Mouse (Mus musculus) hindbrain, embryonic 13.5 days (tissue): ENCODE measurements around the gene Slc39a1. TPM values are rescaled to one million over a fixed set of nuclear protein-coding genes. Genes with fewer than 3 reads are reported as not detected.
"Not testable (repeated sequence)": the region's sequence is repeated elsewhere in the genome, so short reads cannot be mapped to it uniquely, and the experiment has no call there.

Source experiments
- ATAC-seq: fragments of 200-750 bp; cut with Nextera tagmentation; 2 replicates; pipeline ENCODE4 v1.8.0; 2017; ENCODE audit warnings: moderate TSS enrichment; ENCODE audit not compliant: low FRiP score
- H3K27ac ChIP-seq: fragments of 300-500 bp; sonication (generic); 2 replicates; pipeline ENCODE4 v1.5.1; 2015; ENCODE audit warnings: inconsistent platforms, mild to moderate bottlenecking, moderate library complexity
- H3K27me3 ChIP-seq: fragments of 300-500 bp; sonication (generic); 2 replicates; pipeline ENCODE4 v1.6.1; 2015; ENCODE audit warnings: mild to moderate bottlenecking, inconsistent platforms
- H3K36me3 ChIP-seq: fragments of 300-500 bp; sonication (generic); 2 replicates; pipeline ENCODE4 v1.6.1; 2015; ENCODE audit warnings: mild to moderate bottlenecking, inconsistent platforms
- H3K4me1 ChIP-seq: fragments of 300-500 bp; sonication (generic); replicated peaks from 2 replicates; pipeline ENCODE4 v1.6.1; 2015; ENCODE audit warnings: inconsistent platforms
- H3K4me2 ChIP-seq: fragments of 300-500 bp; sonication (generic); 2 replicates; pipeline ENCODE4 v1.6.1; 2015; ENCODE audit warnings: inconsistent platforms, mild to moderate bottlenecking, moderate library complexity
- H3K4me3 ChIP-seq: fragments of 300-500 bp; sonication (generic); 2 replicates; pipeline ENCODE4 v1.5.1; 2015; ENCODE audit warnings: mild to moderate bottlenecking, inconsistent platforms
- H3K9ac ChIP-seq: fragments of 300-500 bp; sonication (generic); 2 replicates; pipeline ENCODE4 v1.6.1; 2015; ENCODE audit warnings: mild to moderate bottlenecking, inconsistent platforms
- H3K9me3 ChIP-seq: fragments of 300-500 bp; sonication (generic); 2 replicates; pipeline ENCODE4 v1.6.1; 2016; ENCODE audit warnings: inconsistent platforms
- WGBS: fragments of 180-500 bp; shearing (Covaris S2); methylation state at CpG from one replicate; pipeline ENCODE4 v1.1.7; 2015; 5-methylcytosine and 5-hydroxymethylcytosine counted together
- polyA plus RNA-seq: library from polyadenylated mRNA; unstranded; fragments of >200 nt; fragmentation: Nextera tagmentation; extraction: Ambion mirVana; gene quantifications from 2 replicates; pipeline ENCODE4 v1.2.1, GENCODE M21; 2015

Gene Slc39a1
- polyA plus RNA-seq, 1 experiment from 2014 or later: 54.9 TPM

DNA sequence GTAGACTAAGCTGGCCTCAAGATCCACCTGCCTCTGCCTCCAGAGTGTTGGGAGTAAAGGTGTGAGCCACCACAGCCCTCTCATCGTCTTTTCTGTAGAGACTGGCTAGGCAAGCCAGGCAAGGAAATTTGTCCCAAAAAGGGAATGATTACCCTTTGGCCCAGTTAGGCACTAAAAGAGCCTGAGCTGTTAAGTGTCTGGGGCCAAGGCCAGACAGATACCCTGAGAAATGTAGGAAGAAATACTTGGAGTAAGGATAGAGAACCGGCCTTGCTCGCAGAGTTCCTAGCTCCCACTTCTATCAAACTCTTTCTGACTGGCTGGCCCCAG is 377 bp upstream of the Slc39a1 start:
- no peaks in the 10 kb centered on the region for H3K27me3 ChIP-seq
- peaks cover 37% of the 10 kb centered on the region for H3K4me1 ChIP-seq
- peak overlapping the region; percentile 89 for H3K4me2 ChIP-seq
- peak overlapping the region; percentile 94 for H3K27ac ChIP-seq
- WGBS: 0% methylated on average over 3 of the region's 3 CpGs
- peak overlapping the region; percentile 83 for H3K9ac ChIP-seq
- ATAC-seq: no peak; the same call in none of the 2 replicates
- H3K36me3 ChIP-seq: peaks cover 14% of the 10 kb centered on the region
- H3K4me3 ChIP-seq: peak overlapping the region; percentile 65
- no peaks in the 10 kb centered on the region for H3K9me3 ChIP-seq

DNA sequence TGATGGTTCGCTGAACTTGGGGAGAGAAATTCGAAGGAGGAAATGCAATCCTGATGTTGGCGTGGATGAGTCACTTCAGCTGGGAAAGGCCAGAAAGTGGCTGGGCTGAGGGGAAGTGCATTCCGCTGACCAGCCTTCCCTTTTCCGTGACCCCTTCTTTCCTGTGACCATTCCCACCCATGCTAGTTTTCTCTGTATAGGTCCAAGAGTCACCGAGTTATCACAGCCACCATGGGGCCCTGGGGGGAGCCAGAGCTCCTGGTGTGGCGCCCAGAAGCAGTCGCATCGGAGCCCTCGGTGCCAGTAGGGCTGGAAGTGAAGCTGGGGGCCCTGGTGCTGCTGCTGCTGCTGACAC is 751 bp downstream of the Slc39a1 start:
- no peak for ATAC-seq
- no peaks in the 10 kb centered on the region for H3K9me3 ChIP-seq
- H3K9ac ChIP-seq: peak overlapping the region; percentile 83
- H3K27me3 ChIP-seq: no peaks in the 10 kb centered on the region
- peaks cover 31% of the 10 kb centered on the region for H3K4me1 ChIP-seq
- peak overlapping the region; percentile 65 for H3K4me3 ChIP-seq
- WGBS: 8% methylated on average over 10 of the region's 10 CpGs
- H3K4me2 ChIP-seq: peak overlapping the region; percentile 89
- H3K36me3 ChIP-seq: peaks cover 14% of the 10 kb centered on the region
- peak overlapping the region; percentile 94 for H3K27ac ChIP-seq

DNA sequence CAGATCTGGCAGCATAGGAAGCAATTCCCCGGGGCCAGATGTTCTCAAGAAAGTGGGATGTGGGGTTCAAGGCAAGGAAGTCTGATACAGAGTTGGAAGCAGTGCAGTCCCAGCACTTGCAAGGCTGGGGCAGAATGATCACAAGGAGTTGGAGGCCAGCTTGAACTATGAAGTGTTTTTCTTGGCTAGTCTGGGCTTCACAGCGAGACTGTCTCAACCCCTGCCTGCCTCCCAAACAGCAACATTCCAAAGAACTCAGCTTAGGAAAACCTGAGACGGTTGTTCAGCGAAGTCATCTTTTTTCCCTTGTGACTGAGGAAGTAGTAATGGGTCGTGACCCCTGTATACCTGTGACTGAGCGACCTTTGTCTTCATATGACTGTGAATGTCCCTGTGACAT is 2.8 kb downstream of the Slc39a1 start:
- ATAC-seq: no peak

GRCm38 (mm10) chr3:90251731-90252226 is 3.8 kb downstream of the Slc39a1 start:
- not testable (repeated sequence) for H3K4me2 ChIP-seq, H3K9me3 ChIP-seq, H3K9ac ChIP-seq, ATAC-seq, H3K27ac ChIP-seq, H3K27me3 ChIP-seq, H3K4me3 ChIP-seq
- Histone ChIP-seq H3K36me3 (peaks cover 15% of the 10 kb centered on the region), H3K4me1 (peaks cover 52% of the 10 kb centered on the region)
- 98% methylated on average over 9 of the region's 12 CpGs for WGBS

More for the DNA sequence above, 2.8 kb downstream of the Slc39a1 start:
- no peak overlapping the region for H3K9ac ChIP-seq
- WGBS: 89% methylated on average over 6 of the region's 6 CpGs
- peaks cover 14% of the 10 kb centered on the region for H3K36me3 ChIP-seq
- H3K9me3 ChIP-seq: no peaks in the 10 kb centered on the region
- H3K27me3 ChIP-seq: no peaks in the 10 kb centered on the region
- peaks cover 42% of the 10 kb centered on the region for H3K4me1 ChIP-seq
- no peak overlapping the region for H3K27ac ChIP-seq
- H3K4me2 ChIP-seq: no peak overlapping the region
- no peak overlapping the region for H3K4me3 ChIP-seq

- not testable (repeated sequence) for H3K4me2 ChIP-seq, H3K4me3 ChIP-seq, H3K9me3 ChIP-seq, H3K27ac ChIP-seq, ATAC-seq, H3K27me3 ChIP-seq, H3K9ac ChIP-seq
- Histone ChIP-seq H3K36me3 (peaks cover 24% of the 10 kb centered on the region), H3K4me1 (peaks cover 53% of the 10 kb centered on the region)
- 100% methylated on average over 2 of the region's 2 CpGs for WGBS
Measured at GRCm38 (mm10) chr3:90252659-90253058, 4.7 kb downstream of the Slc39a1 start.

- H3K9me3 ChIP-seq, H3K27me3 ChIP-seq, H3K27ac ChIP-seq, H3K9ac ChIP-seq: not testable (repeated sequence)
- H3K4me2 ChIP-seq: peak overlapping the region; percentile 78
- WGBS: 68% methylated on average over 1 of the region's 1 CpGs
- H3K4me1 ChIP-seq: peaks cover 52% of the 10 kb centered on the region
- peaks cover 29% of the 10 kb centered on the region for H3K36me3 ChIP-seq
- H3K4me3 ChIP-seq: peak overlapping the region; percentile 91; the same call in 1 of the 2 replicates
- ATAC-seq: peak; percentile 2; the same call in 1 of the 2 replicates
Measured at GRCm38 (mm10) chr3:90253174-90253573, 5.2 kb downstream of the Slc39a1 start.

- peak within 1 kb of the TSS; percentile 78 for H3K4me2 ChIP-seq
- H3K9ac ChIP-seq: peak within 1 kb of the TSS; percentile 96
- 2% methylated on average over 38 of the region's 40 CpGs for WGBS
- H3K9me3 ChIP-seq: no peaks in the 10 kb centered on the region
- no peaks in the 10 kb centered on the region for H3K27me3 ChIP-seq
- H3K27ac ChIP-seq: peak within 1 kb of the TSS; percentile 91
- peak; percentile 98 for ATAC-seq
- peak within 1 kb of the TSS; percentile 91 for H3K4me3 ChIP-seq
- H3K36me3 ChIP-seq: peaks cover 36% of the 10 kb centered on the region
- H3K4me1 ChIP-seq: peaks cover 46% of the 10 kb centered on the region
Measured at GRCm38 (mm10) chr3:90253653-90254418, 5.9 kb downstream of the Slc39a1 start, which contains the start of gene Crtc2. Gene Crtc2 (plus strand): TSS chr3:90254163.

- peak overlapping the region; percentile 91 for H3K4me3 ChIP-seq
Measured at GRCm38 (mm10) chr3:90254419-90255193, 6.6 kb downstream of the Slc39a1 start.

DNA sequence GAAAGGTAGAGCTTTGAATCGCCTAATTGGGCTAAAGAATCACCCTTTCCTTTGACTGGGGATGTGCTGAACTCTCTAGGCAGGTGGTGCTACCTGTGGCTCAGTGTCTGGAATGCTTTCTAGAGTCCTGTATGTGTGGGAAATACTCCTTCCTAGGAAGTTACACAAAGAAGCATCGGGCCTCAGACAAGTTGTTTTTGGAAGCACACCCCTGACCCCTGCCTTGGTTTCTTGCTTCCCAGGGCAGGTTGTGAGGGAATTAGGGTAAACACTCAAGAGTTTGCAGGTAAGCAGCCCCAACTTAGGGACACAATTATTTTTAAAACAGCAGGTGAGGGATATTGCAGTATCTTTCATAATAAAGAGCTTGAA is 7.2 kb downstream of the Slc39a1 start:
- Histone ChIP-seq H3K9ac (peak overlapping the region; percentile 96), H3K9me3 (no peaks in the 10 kb centered on the region), H3K27me3 (no peaks in the 10 kb centered on the region), H3K36me3 (peaks cover 49% of the 10 kb centered on the region), H3K4me2 (peak overlapping the region; percentile 78), H3K27ac (peak overlapping the region; percentile 91), H3K4me3 (peak overlapping the region; percentile 91), H3K4me1 (peaks cover 38% of the 10 kb centered on the region)
- no peak for ATAC-seq
- WGBS: 23% methylated on average over 2 of the region's 2 CpGs

More at GRCm38 (mm10) chr3:90254419-90255193, 6.6 kb downstream of the Slc39a1 start:
- peaks cover 39% of the 10 kb centered on the region for H3K4me1 ChIP-seq
- peak overlapping the region; percentile 91 for H3K27ac ChIP-seq
- WGBS: under 1% methylated on average over 41 of the region's 41 CpGs
- peak overlapping the region; percentile 78 for H3K4me2 ChIP-seq
- no peaks in the 10 kb centered on the region for H3K27me3 ChIP-seq
- peaks cover 44% of the 10 kb centered on the region for H3K36me3 ChIP-seq
- H3K9me3 ChIP-seq: no peaks in the 10 kb centered on the region
- H3K9ac ChIP-seq: peak overlapping the region; percentile 96
- ATAC-seq: peak; percentile 71

GRCm38 (mm10) chr3:90255784-90256353 is 7.9 kb downstream of the Slc39a1 start:
- 95% methylated on average over 14 of the region's 14 CpGs for WGBS
- ATAC-seq: no peak
- Histone ChIP-seq H3K27ac (no peak overlapping the region), H3K9me3 (no peaks in the 10 kb centered on the region), H3K27me3 (no peaks in the 10 kb centered on the region), H3K4me3 (no peak overlapping the region), H3K9ac (no peak overlapping the region; the same call in 1 of the 2 replicates), H3K4me2 (peak overlapping the region; percentile 78), H3K36me3 (peaks cover 52% of the 10 kb centered on the region), H3K4me1 (peaks cover 34% of the 10 kb centered on the region)

- WGBS: 92% methylated on average over 19 of the region's 19 CpGs
- H3K36me3 ChIP-seq: peaks cover 53% of the 10 kb centered on the region
- peaks cover 29% of the 10 kb centered on the region for H3K4me1 ChIP-seq
- H3K27ac ChIP-seq: no peak overlapping the region
- H3K27me3 ChIP-seq: no peaks in the 10 kb centered on the region
- H3K4me3 ChIP-seq: no peak overlapping the region
- ATAC-seq: no peak
- no peak overlapping the region for H3K4me2 ChIP-seq
- H3K9ac ChIP-seq: no peak overlapping the region
- H3K9me3 ChIP-seq: no peaks in the 10 kb centered on the region
Measured at GRCm38 (mm10) chr3:90256731-90257530, 9.0 kb downstream of the Slc39a1 start.
